Comparison of ENCODE assay signal across 16 mouse cellular contexts in the genomic region with DNA sequence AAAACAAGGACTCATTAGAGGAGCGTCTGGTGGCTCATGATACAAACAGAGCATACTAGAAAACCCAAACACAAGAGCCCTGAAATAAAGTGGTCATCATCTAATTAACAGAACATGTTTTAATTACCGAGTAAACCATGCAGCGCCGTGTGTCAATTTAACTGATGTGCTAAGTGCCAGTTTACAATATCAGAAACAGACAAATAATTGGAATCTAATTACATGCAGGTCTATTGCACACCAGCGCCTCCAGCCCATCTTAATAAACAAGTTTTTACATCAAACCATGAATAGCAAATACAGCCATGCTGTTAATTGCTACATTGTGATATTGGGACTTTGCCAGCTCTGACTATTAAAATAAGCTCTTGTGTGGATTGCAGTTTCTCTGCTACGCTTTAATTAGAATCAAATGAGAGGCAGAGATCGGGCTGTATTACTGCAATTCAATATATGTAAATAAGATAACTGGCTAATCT.
DNase-seq lines count a peak whose midpoint lies in the region; ATAC-seq lines count a peak whose summit lies in the region.
"Had no signal": no experiment of that assay in that cellular context is flagged by ENCODE, and none has a peak within 500 bp of the region (broad histone marks: within the 10 kb centered on the region; RNA-seq: fewer than 3 reads in every experiment).

No protein-coding gene starts in this region.

- no peaks in the 10 kb centered on the region for H3K9me3 ChIP-seq in midbrain, embryonic 12.5 days
- H3K9me3 ChIP-seq in midbrain, embryonic 10.5 days (replicated peaks): no peaks in the 10 kb centered on the region
- H3K9me3 ChIP-seq in forebrain, embryonic 14.5 days (replicated peaks; ENCODE audit: control insufficient read depth, low read length): no peaks in the 10 kb centered on the region
- no peaks in the 10 kb centered on the region for H3K9me3 ChIP-seq in kidney, embryonic 16.5 days (ENCODE audit: low read length)
- H3K9me3 ChIP-seq: lung, embryonic 15.5 days had no signal

- no peak overlapping the region for H3K4me2 ChIP-seq in midbrain, embryonic 12.5 days (replicated peaks)
- H3K4me2 ChIP-seq in forebrain, embryonic 14.5 days (ENCODE audit: low read length): no peak overlapping the region
- no peak overlapping the region for H3K4me2 ChIP-seq in kidney, embryonic 16.5 days (replicated peaks; ENCODE audit: low read depth, low read length)
- H3K4me2 ChIP-seq: heart, embryonic 11.5 days; lung, embryonic 15.5 days had no signal

- H3K9ac ChIP-seq in midbrain, embryonic 12.5 days (replicated peaks): no peak overlapping the region
- no peak overlapping the region for H3K9ac ChIP-seq in forebrain, embryonic 14.5 days (ENCODE audit: low read length)
- H3K9ac ChIP-seq in kidney, embryonic 16.5 days (replicated peaks; ENCODE audit: low read length): no peak overlapping the region
- H3K9ac ChIP-seq: lung, embryonic 15.5 days had no signal

- peaks cover 17% of the 10 kb centered on the region for H3K4me1 ChIP-seq in midbrain, embryonic 12.5 days
- H3K4me1 ChIP-seq in midbrain, embryonic 10.5 days: no peaks in the 10 kb centered on the region
- H3K4me1 ChIP-seq in forebrain, embryonic 14.5 days (ENCODE audit: control insufficient read depth, insufficient read depth, low read length): peaks cover 11% of the 10 kb centered on the region
- no peaks in the 10 kb centered on the region for H3K4me1 ChIP-seq in kidney, embryonic 16.5 days (ENCODE audit: insufficient read depth, low read length)
- H3K4me1 ChIP-seq: lung, embryonic 15.5 days had no signal

- H3K36me3 ChIP-seq in midbrain, embryonic 12.5 days: no peaks in the 10 kb centered on the region
- H3K36me3 ChIP-seq in midbrain, embryonic 10.5 days: no peaks in the 10 kb centered on the region
- no peaks in the 10 kb centered on the region for H3K36me3 ChIP-seq in forebrain, embryonic 14.5 days (ENCODE audit: control insufficient read depth, insufficient read depth, low read length)
- H3K36me3 ChIP-seq in kidney, embryonic 16.5 days (ENCODE audit: insufficient read depth, low read length): no peaks in the 10 kb centered on the region
- H3K36me3 ChIP-seq: G1E; lung, embryonic 15.5 days had no signal

- H3K27ac ChIP-seq in midbrain, embryonic 12.5 days (replicated peaks): no peak overlapping the region
- H3K27ac ChIP-seq in midbrain, embryonic 10.5 days (replicated peaks): no peak overlapping the region
- H3K27ac ChIP-seq in forebrain, embryonic 14.5 days (ENCODE audit: low read depth, low read length): no peak overlapping the region
- no peak overlapping the region for H3K27ac ChIP-seq in kidney, embryonic 16.5 days (ENCODE audit: low read length)
- H3K27ac ChIP-seq: lung, embryonic 15.5 days had no signal

- H3K27me3 ChIP-seq in midbrain, embryonic 12.5 days: 0 out of 2 replicates have a peak, but pooled peaks cover 7% of the 10 kb centered on the region
- H3K27me3 ChIP-seq in midbrain, embryonic 10.5 days (ENCODE audit: low read depth, poor library complexity, severe bottlenecking): no peaks in the 10 kb centered on the region
- peaks cover 36% of the 10 kb centered on the region for H3K27me3 ChIP-seq in forebrain, embryonic 14.5 days (replicated peaks; ENCODE audit: control insufficient read depth, insufficient read depth, low read length)
- no peaks in the 10 kb centered on the region for H3K27me3 ChIP-seq in kidney, embryonic 16.5 days (ENCODE audit: insufficient read depth, low read length)
- H3K27me3 ChIP-seq: lung, embryonic 15.5 days had no signal

- 54% methylated on average over 7 of the region's 7 CpGs for WGBS in midbrain, embryonic 12.5 days
- 77% methylated on average over 7 of the region's 7 CpGs for WGBS in midbrain, embryonic 10.5 days
- WGBS in forebrain, embryonic 14.5 days: 4% methylated on average over 7 of the region's 7 CpGs
- 83% methylated on average over 7 of the region's 7 CpGs for WGBS in kidney, embryonic 16.5 days

- H3K4me3 ChIP-seq in midbrain, embryonic 12.5 days: no peak overlapping the region
- no peak overlapping the region for H3K4me3 ChIP-seq in midbrain, embryonic 10.5 days
- H3K4me3 ChIP-seq in forebrain, embryonic 14.5 days (ENCODE audit: low read depth, low read length): no peak overlapping the region
- no peak overlapping the region for H3K4me3 ChIP-seq in kidney, embryonic 16.5 days (ENCODE audit: low read length)
- H3K4me3 ChIP-seq: lung, embryonic 15.5 days had no signal

- no peak for DNase-seq in midbrain, embryonic 10.5 days (ENCODE audit: low spot score)
- peak; percentile 97 for DNase-seq in forebrain, embryonic 14.5 days (ENCODE audit: low spot score)
- DNase-seq in layer of hippocampus, adult 9-10 months (ENCODE audit: low spot score): peak; percentile 12
- peak; percentile 96 for DNase-seq in retina, postnatal 1 day
- no peak for DNase-seq in lung, postnatal 4 days
- DNase-seq: adrenal gland, postnatal 10 days; cerebellum, postnatal 10 days; kidney, postnatal 10 days; thymus, postnatal 25 days had no signal

- ATAC-seq in midbrain, embryonic 12.5 days (ENCODE audit: low FRiP score, low read depth): peak; percentile 41; the same call in 1 of the 2 replicates
- ATAC-seq in forebrain, embryonic 14.5 days: peak; percentile 95
- ATAC-seq in megakaryocyte-erythroid progenitor cell, adult 5-6 weeks (replicated peaks; ENCODE audit: low FRiP score, low TSS enrichment, poor library complexity, severe bottlenecking): no peak
- no peak for ATAC-seq in kidney, embryonic 16.5 days (ENCODE audit: low FRiP score, low TSS enrichment)
- ATAC-seq: intestine, embryonic 16.5 days had no signal

Comparison
In these comparisons a context has a peak if more than half of its experiments do, and no peak if none do; other contexts are left out.
1. ATAC-seq: peak in midbrain, embryonic 12.5 days (single experiment) and forebrain, embryonic 14.5 days (single experiment); none in megakaryocyte-erythroid progenitor cell, adult 5-6 weeks (single experiment) and kidney, embryonic 16.5 days (single experiment).
2. DNase-seq: peak in forebrain, embryonic 14.5 days (single experiment), layer of hippocampus, adult 9-10 months (single experiment) and retina, postnatal 1 day (single experiment); none in midbrain, embryonic 10.5 days (single experiment) and lung, postnatal 4 days (0 of 2).